Mouse (Mus musculus): ENCODE measurements at regions not wholly inside any gene's neighbourhood (a gene's known extent, or its start where the extent isn't known, plus 50 kb on each side); places are given as distances from the start of the nearest gene placed in this dataset.

DNA sequence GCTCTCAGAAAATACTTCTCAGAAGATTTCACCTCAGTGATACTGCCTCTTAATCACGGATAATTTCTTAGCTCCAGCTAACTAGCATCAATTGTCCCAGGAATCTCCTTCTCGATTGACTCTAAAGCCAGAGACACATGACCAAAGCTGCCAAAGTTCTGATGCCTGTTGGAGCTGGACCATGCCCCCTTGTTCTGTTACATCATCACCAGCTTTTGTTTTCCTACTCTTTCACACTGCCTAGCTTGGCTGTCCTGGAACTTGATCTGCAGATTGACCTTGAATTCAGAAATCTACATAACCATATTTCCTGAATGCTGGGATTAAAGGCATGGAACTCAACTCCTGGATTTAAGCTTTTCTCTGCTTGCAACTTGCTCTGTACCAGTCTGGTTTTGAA lies 268.3 kb upstream of the Gcfc2 start:
- Histone ChIP-seq H3K4me2 (replicated peaks; ENCODE audit: low read depth, low read length) (no peak overlapping the region), H3K27me3 (ENCODE audit: control insufficient read depth, insufficient read depth, low read length) (no peaks in the 10 kb centered on the region), H3K9me3 (ENCODE audit: control insufficient read depth, low read depth, low read length) (no peaks in the 10 kb centered on the region), H3K9ac (replicated peaks; ENCODE audit: low read depth, low read length) (no peak overlapping the region), H3K4me1 (ENCODE audit: control insufficient read depth, insufficient read depth, low read length) (no peaks in the 10 kb centered on the region), H3K27ac (ENCODE audit: low read length) (no peak overlapping the region), H3K36me3 (ENCODE audit: control insufficient read depth, insufficient read depth, low read length) (no peaks in the 10 kb centered on the region), H3K4me3 (ENCODE audit: low read depth, low read length) (no peak overlapping the region)
- 89% methylated on average over 2 of the region's 2 CpGs for WGBS
- ATAC-seq (ENCODE audit: insufficient number of reproducible peaks, insufficient read depth, low FRiP score, low read depth): no peak

GRCm38 (mm10) chr6:81660478-81661395 lies 262.7 kb upstream of the Gcfc2 start:
- H3K4me3 ChIP-seq (ENCODE audit: low read depth, low read length): no peak overlapping the region
- no peaks in the 10 kb centered on the region for H3K27me3 ChIP-seq (ENCODE audit: control insufficient read depth, insufficient read depth, low read length)
- H3K4me2 ChIP-seq (replicated peaks; ENCODE audit: low read depth, low read length): no peak overlapping the region
- 68% methylated on average over 17 of the region's 17 CpGs for WGBS
- no peak for ATAC-seq (ENCODE audit: insufficient number of reproducible peaks, insufficient read depth, low FRiP score, low read depth)
- H3K36me3 ChIP-seq (ENCODE audit: control insufficient read depth, insufficient read depth, low read length): no peaks in the 10 kb centered on the region
- no peak overlapping the region for H3K27ac ChIP-seq (ENCODE audit: low read length)
- no peaks in the 10 kb centered on the region for H3K9me3 ChIP-seq (ENCODE audit: control insufficient read depth, low read depth, low read length)
- no peak overlapping the region for H3K9ac ChIP-seq (replicated peaks; ENCODE audit: low read depth, low read length)
- H3K4me1 ChIP-seq (ENCODE audit: control insufficient read depth, insufficient read depth, low read length): no peaks in the 10 kb centered on the region

GRCm38 (mm10) chr6:81668944-81669343 lies 254.5 kb upstream of the Gcfc2 start:
- WGBS: 63% methylated on average over 1 of the region's 1 CpGs
- Histone ChIP-seq H3K36me3 (ENCODE audit: control insufficient read depth, insufficient read depth, low read length) (no peaks in the 10 kb centered on the region), H3K4me2 (replicated peaks; ENCODE audit: low read depth, low read length) (no peak overlapping the region), H3K9ac (replicated peaks; ENCODE audit: low read depth, low read length) (no peak overlapping the region), H3K4me1 (ENCODE audit: control insufficient read depth, insufficient read depth, low read length) (no peaks in the 10 kb centered on the region), H3K27me3 (ENCODE audit: control insufficient read depth, insufficient read depth, low read length) (no peaks in the 10 kb centered on the region), H3K4me3 (ENCODE audit: low read depth, low read length) (no peak overlapping the region), H3K9me3 (ENCODE audit: control insufficient read depth, low read depth, low read length) (no peaks in the 10 kb centered on the region), H3K27ac (ENCODE audit: low read length) (no peak overlapping the region)
- ATAC-seq (ENCODE audit: insufficient number of reproducible peaks, insufficient read depth, low FRiP score, low read depth): no peak

DNA sequence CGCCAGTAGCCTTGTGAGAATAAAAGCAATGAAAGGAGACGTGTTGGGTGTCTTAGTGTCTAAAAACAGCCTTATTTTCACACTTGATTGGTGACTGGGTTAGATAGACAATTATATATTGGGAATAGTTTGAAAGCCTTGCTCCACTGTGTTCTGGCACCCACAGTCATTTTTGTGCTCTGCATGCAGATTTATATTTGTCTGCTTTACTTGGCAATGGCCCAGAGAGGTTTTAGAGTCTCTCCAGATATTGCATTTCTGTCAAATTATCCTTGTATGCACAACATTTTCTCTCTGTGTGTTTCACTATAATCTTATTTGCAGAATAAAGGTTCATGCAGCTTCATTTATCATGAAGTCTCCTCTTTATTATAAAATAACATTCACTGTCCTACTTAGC lies 250.2 kb upstream of the Gcfc2 start:
- Histone ChIP-seq H3K9me3 (ENCODE audit: control insufficient read depth, low read depth, low read length) (no peaks in the 10 kb centered on the region), H3K36me3 (ENCODE audit: control insufficient read depth, insufficient read depth, low read length) (no peaks in the 10 kb centered on the region), H3K27ac (ENCODE audit: low read length) (no peak overlapping the region), H3K4me2 (replicated peaks; ENCODE audit: low read depth, low read length) (no peak overlapping the region), H3K4me3 (ENCODE audit: low read depth, low read length) (no peak overlapping the region), H3K27me3 (ENCODE audit: control insufficient read depth, insufficient read depth, low read length) (no peaks in the 10 kb centered on the region), H3K4me1 (ENCODE audit: control insufficient read depth, insufficient read depth, low read length) (no peaks in the 10 kb centered on the region), H3K9ac (replicated peaks; ENCODE audit: low read depth, low read length) (no peak overlapping the region)
- 74% methylated on average over 2 of the region's 2 CpGs for WGBS
- ATAC-seq (ENCODE audit: insufficient number of reproducible peaks, insufficient read depth, low FRiP score, low read depth): no peak

- Histone ChIP-seq H3K27ac (ENCODE audit: low read length) (no peak overlapping the region), H3K27me3 (ENCODE audit: control insufficient read depth, insufficient read depth, low read length) (no peaks in the 10 kb centered on the region), H3K4me1 (ENCODE audit: control insufficient read depth, insufficient read depth, low read length) (no peaks in the 10 kb centered on the region), H3K9me3 (ENCODE audit: control insufficient read depth, low read depth, low read length) (no peaks in the 10 kb centered on the region), H3K4me2 (replicated peaks; ENCODE audit: low read depth, low read length) (no peak overlapping the region), H3K36me3 (ENCODE audit: control insufficient read depth, insufficient read depth, low read length) (no peaks in the 10 kb centered on the region), H3K4me3 (ENCODE audit: low read depth, low read length) (no peak overlapping the region), H3K9ac (replicated peaks; ENCODE audit: low read depth, low read length) (no peak overlapping the region)
- 87% methylated on average over 7 of the region's 7 CpGs for WGBS
- ATAC-seq (ENCODE audit: insufficient number of reproducible peaks, insufficient read depth, low FRiP score, low read depth): no peak
Measured at GRCm38 (mm10) chr6:81697284-81697683, 226.2 kb upstream of the Gcfc2 start.

- no peak overlapping the region for H3K4me2 ChIP-seq (replicated peaks; ENCODE audit: low read depth, low read length)
- 78% methylated on average over 3 of the region's 3 CpGs for WGBS
Measured at GRCm38 (mm10) chr6:81698173-81698572, 225.3 kb upstream of the Gcfc2 start.

DNA sequence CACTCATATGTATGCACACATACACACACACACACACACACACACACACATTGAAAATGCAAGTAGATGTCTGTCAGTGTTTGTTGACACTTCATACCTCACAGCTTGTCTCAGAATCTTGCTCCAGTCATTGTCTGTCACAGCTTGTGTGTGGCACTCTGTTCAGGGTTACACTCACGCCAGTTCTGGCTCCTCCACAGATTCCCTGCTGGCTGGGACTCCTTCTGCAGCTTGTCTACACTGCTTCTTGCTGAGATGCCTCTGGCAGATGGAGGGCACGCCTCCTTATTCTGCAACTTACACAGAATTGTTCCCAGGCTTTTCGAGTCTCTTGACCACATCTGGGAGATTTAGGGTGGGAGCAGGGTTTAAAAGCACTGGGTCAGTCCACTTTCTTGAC lies 208.6 kb upstream of the Gcfc2 start:
- Histone ChIP-seq H3K27me3 (ENCODE audit: control insufficient read depth, insufficient read depth, low read length) (no peaks in the 10 kb centered on the region), H3K27ac (ENCODE audit: low read length) (no peak overlapping the region), H3K36me3 (ENCODE audit: control insufficient read depth, insufficient read depth, low read length) (no peaks in the 10 kb centered on the region), H3K4me3 (ENCODE audit: low read depth, low read length) (no peak overlapping the region), H3K4me2 (replicated peaks; ENCODE audit: low read depth, low read length) (no peak overlapping the region), H3K4me1 (ENCODE audit: control insufficient read depth, insufficient read depth, low read length) (no peaks in the 10 kb centered on the region), H3K9me3 (ENCODE audit: control insufficient read depth, low read depth, low read length) (no peaks in the 10 kb centered on the region), H3K9ac (replicated peaks; ENCODE audit: low read depth, low read length) (no peak overlapping the region)
- 47% methylated on average over 3 of the region's 3 CpGs for WGBS
- ATAC-seq (ENCODE audit: insufficient number of reproducible peaks, insufficient read depth, low FRiP score, low read depth): no peak

More at GRCm38 (mm10) chr6:81698173-81698572, 225.3 kb upstream of the Gcfc2 start:
- Histone ChIP-seq H3K27me3 (ENCODE audit: control insufficient read depth, insufficient read depth, low read length) (no peaks in the 10 kb centered on the region), H3K27ac (ENCODE audit: low read length) (no peak overlapping the region), H3K4me3 (ENCODE audit: low read depth, low read length) (no peak overlapping the region), H3K4me1 (ENCODE audit: control insufficient read depth, insufficient read depth, low read length) (no peaks in the 10 kb centered on the region), H3K9ac (replicated peaks; ENCODE audit: low read depth, low read length) (no peak overlapping the region), H3K36me3 (ENCODE audit: control insufficient read depth, insufficient read depth, low read length) (no peaks in the 10 kb centered on the region), H3K9me3 (ENCODE audit: control insufficient read depth, low read depth, low read length) (no peaks in the 10 kb centered on the region)
- ATAC-seq (ENCODE audit: insufficient number of reproducible peaks, insufficient read depth, low FRiP score, low read depth): no peak

DNA sequence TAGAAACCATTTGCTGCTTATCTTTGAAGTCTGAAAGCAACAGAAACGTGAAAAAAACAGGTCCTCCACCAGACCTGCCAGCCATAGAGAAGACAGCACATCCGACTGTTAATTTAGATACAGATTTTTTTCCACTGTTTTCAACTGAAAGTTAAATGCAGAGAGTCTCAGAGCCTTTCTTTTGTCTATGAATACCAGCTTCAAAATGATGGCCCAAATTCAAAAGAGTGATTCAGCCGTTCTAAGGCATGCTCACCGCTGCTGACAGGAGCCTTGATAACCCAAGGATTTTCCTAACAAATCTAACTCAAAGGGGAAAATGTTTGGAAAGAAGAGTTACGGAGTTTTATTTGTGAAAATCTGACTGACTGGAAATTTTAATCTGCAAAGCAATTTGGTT lies 207.1 kb upstream of the Gcfc2 start:
- Histone ChIP-seq H3K27me3 (ENCODE audit: control insufficient read depth, insufficient read depth, low read length) (no peaks in the 10 kb centered on the region), H3K9ac (replicated peaks; ENCODE audit: low read depth, low read length) (no peak overlapping the region), H3K4me3 (ENCODE audit: low read depth, low read length) (no peak overlapping the region), H3K4me2 (replicated peaks; ENCODE audit: low read depth, low read length) (no peak overlapping the region), H3K4me1 (ENCODE audit: control insufficient read depth, insufficient read depth, low read length) (no peaks in the 10 kb centered on the region), H3K27ac (ENCODE audit: low read length) (no peak overlapping the region), H3K36me3 (ENCODE audit: control insufficient read depth, insufficient read depth, low read length) (no peaks in the 10 kb centered on the region), H3K9me3 (ENCODE audit: control insufficient read depth, low read depth, low read length) (no peaks in the 10 kb centered on the region)
- WGBS: 82% methylated on average over 5 of the region's 5 CpGs
- no peak for ATAC-seq (ENCODE audit: insufficient number of reproducible peaks, insufficient read depth, low FRiP score, low read depth)

Measured in stomach, embryonic 14.5 days (tissue).